ENCODE assay signal across 17 mouse cellular contexts in genomic region chr3:149436420-149436819, GRCm38 (mm10).
DNase-seq lines count a peak whose midpoint lies in the region; ATAC-seq lines count a peak whose summit lies in the region.
"Had no signal": no experiment of that assay in that cellular context is flagged by ENCODE, and none has a peak within 500 bp of the region (broad histone marks: within the 10 kb centered on the region; RNA-seq: fewer than 3 reads in every experiment).

No protein-coding gene starts in this region.

- H3K9ac ChIP-seq in heart, embryonic 12.5 days = no peak overlapping the region
- no peak overlapping the region for H3K9ac ChIP-seq in kidney, embryonic 15.5 days
- no peak overlapping the region for H3K9ac ChIP-seq in neural tube, embryonic 15.5 days (replicated peaks)
- H3K9ac ChIP-seq: forebrain, embryonic 12.5 days; hindbrain, embryonic 14.5 days; intestine, embryonic 15.5 days; lung, embryonic 14.5 days; neural tube, embryonic 12.5 days had no signal

- peak; percentile 12 to 25 for DNase-seq in heart, adult 9 months (ENCODE audit: low spot score in 2 of 2)
- DNase-seq in lung, postnatal 36 days = peak; percentile 40
- DNase-seq in lung, postnatal 10 days = no peak
- DNase-seq in skeletal muscle tissue, adult 2 months (ENCODE audit: low read depth, low spot score) = peak; percentile 16
- DNase-seq: cerebellum, adult 11 months; cerebellum, postnatal 25 days; right cerebral cortex, postnatal 14 days had no signal

- H3K4me3 ChIP-seq in heart, embryonic 12.5 days = no peak overlapping the region
- H3K4me3 ChIP-seq in kidney, embryonic 15.5 days (replicated peaks) = no peak overlapping the region
- no peak overlapping the region for H3K4me3 ChIP-seq in neural tube, embryonic 15.5 days (replicated peaks)
- H3K4me3 ChIP-seq: forebrain, embryonic 12.5 days; intestine, embryonic 15.5 days; neural tube, embryonic 12.5 days had no signal

- H3K9me3 ChIP-seq in heart, embryonic 12.5 days (replicated peaks) = no peaks in the 10 kb centered on the region
- no peaks in the 10 kb centered on the region for H3K9me3 ChIP-seq in kidney, embryonic 15.5 days (replicated peaks)
- no peaks in the 10 kb centered on the region for H3K9me3 ChIP-seq in neural tube, embryonic 15.5 days (replicated peaks)
- H3K9me3 ChIP-seq: forebrain, embryonic 12.5 days; intestine, embryonic 15.5 days; neural tube, embryonic 12.5 days had no signal

- no peaks in the 10 kb centered on the region for H3K4me1 ChIP-seq in heart, embryonic 12.5 days (replicated peaks)
- no peaks in the 10 kb centered on the region for H3K4me1 ChIP-seq in kidney, embryonic 15.5 days
- H3K4me1 ChIP-seq in neural tube, embryonic 15.5 days = no peaks in the 10 kb centered on the region
- H3K4me1 ChIP-seq: forebrain, embryonic 12.5 days; intestine, embryonic 15.5 days; neural tube, embryonic 12.5 days had no signal

- WGBS in heart, embryonic 12.5 days = 80% methylated on average over 8 of the region's 8 CpGs
- WGBS in kidney, embryonic 15.5 days = 88% methylated on average over 8 of the region's 8 CpGs
- WGBS in neural tube, embryonic 15.5 days = 85% methylated on average over 8 of the region's 8 CpGs

- no peaks in the 10 kb centered on the region for H3K27me3 ChIP-seq in heart, embryonic 12.5 days (replicated peaks)
- H3K27me3 ChIP-seq in kidney, embryonic 15.5 days = no peaks in the 10 kb centered on the region
- H3K27me3 ChIP-seq in neural tube, embryonic 15.5 days (replicated peaks) = no peaks in the 10 kb centered on the region
- H3K27me3 ChIP-seq: forebrain, embryonic 12.5 days; intestine, embryonic 15.5 days; neural tube, embryonic 12.5 days had no signal

- no peaks in the 10 kb centered on the region for H3K36me3 ChIP-seq in heart, embryonic 12.5 days
- no peaks in the 10 kb centered on the region for H3K36me3 ChIP-seq in kidney, embryonic 15.5 days
- H3K36me3 ChIP-seq in neural tube, embryonic 15.5 days = no peaks in the 10 kb centered on the region
- H3K36me3 ChIP-seq: forebrain, embryonic 12.5 days; intestine, embryonic 15.5 days; neural tube, embryonic 12.5 days had no signal

- no peak overlapping the region for H3K4me2 ChIP-seq in heart, embryonic 12.5 days
- H3K4me2 ChIP-seq in kidney, embryonic 15.5 days = no peak overlapping the region
- no peak overlapping the region for H3K4me2 ChIP-seq in neural tube, embryonic 15.5 days
- H3K4me2 ChIP-seq: forebrain, embryonic 12.5 days; hindbrain, embryonic 14.5 days; intestine, embryonic 15.5 days; lung, embryonic 14.5 days; neural tube, embryonic 12.5 days had no signal

- H3K27ac ChIP-seq in heart, embryonic 12.5 days (ENCODE audit: poor library complexity, severe bottlenecking) = no peak overlapping the region
- no peak overlapping the region for H3K27ac ChIP-seq in kidney, embryonic 15.5 days
- no peak overlapping the region for H3K27ac ChIP-seq in neural tube, embryonic 15.5 days (replicated peaks)
- H3K27ac ChIP-seq: forebrain, embryonic 12.5 days; hindbrain, embryonic 14.5 days; intestine, embryonic 15.5 days; kidney, postnatal 0 days; neural tube, embryonic 12.5 days had no signal

- ATAC-seq in heart, embryonic 12.5 days (ENCODE audit: insufficient number of reproducible peaks, low FRiP score) = no peak
- ATAC-seq in granulocyte monocyte progenitor cell, adult 5-6 weeks (replicated peaks; ENCODE audit: poor library complexity, severe bottlenecking) = peak; percentile 92
- no peak for ATAC-seq in kidney, embryonic 15.5 days (replicated peaks; ENCODE audit: low FRiP score)
- ATAC-seq in neural tube, embryonic 15.5 days (ENCODE audit: low FRiP score) = no peak
- ATAC-seq: intestine, embryonic 15.5 days had no signal
